Mouse (Mus musculus): ENCODE data around the gene Nrsn2.

- TF ChIP-seq GATA1 (IDR thresholded peaks at IDR 0.05; ENCODE audit: borderline replicate concordance, low read length) (no peak), FLI1 (IDR thresholded peaks at IDR 0.05; ENCODE audit: low read length) (no peak)
These were observed 22.7 kb upstream of the Nrsn2 start for GRCm38 (mm10) chr2:152399122-152399542.

Measured in megakaryocyte, embryonic 14.5 days (primary cell).